13 mouse cellular contexts compared by ENCODE assay signal in genomic region chr5:66226526-66226925, GRCm38 (mm10). TPM values are rescaled to one million over a fixed set of nuclear protein-coding genes. Genes with fewer than 3 reads are reported as not detected.
"Had no signal": no experiment of that assay in that cellular context is flagged by ENCODE, and none has a peak within 500 bp of the region (broad histone marks: within the 10 kb centered on the region; RNA-seq: fewer than 3 reads in every experiment).

No protein-coding gene starts in this region.

- DNase-seq: retina, postnatal 1 day; right cerebral cortex, adult 18-20 months; right cerebral cortex, postnatal 14 days; right cerebral cortex, postnatal 25 days; right cerebral cortex, postnatal 4 days; spleen, adult 18-20 months; thymus, adult 18-20 months; thymus, adult 2 months; thymus, postnatal 14 days; thymus, postnatal 25 days; thymus, postnatal 36 days; thymus, postnatal 4 days had no signal

RNA-seq across cellular contexts. Expression of gene Nsun7, which starts 33.2 kb away (rescaled TPM):
- total RNA-seq: neutrophil, adult 5-6 weeks had no signal
